Comparison of ENCODE assay signal across 7 mouse cellular contexts in the genomic region with DNA sequence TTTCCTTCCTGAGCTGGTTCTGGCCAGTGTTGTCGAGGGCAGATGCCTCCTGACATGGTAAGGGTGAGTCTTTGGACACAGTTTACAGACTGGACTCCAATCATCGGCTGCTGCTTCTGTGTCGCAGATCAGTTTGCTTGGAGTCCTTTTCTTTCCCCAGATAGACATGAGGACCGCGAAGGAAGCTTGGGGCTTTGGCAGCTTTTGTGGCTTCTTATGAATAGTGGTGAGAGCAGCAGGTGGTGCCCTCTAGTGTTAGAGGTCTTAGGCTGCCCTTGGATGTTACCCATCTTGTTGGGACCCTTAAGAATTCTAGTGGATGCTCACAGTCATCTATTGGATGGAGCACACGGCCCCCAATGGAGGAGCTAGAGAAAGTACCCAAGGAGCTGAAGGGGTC. TPM values are rescaled to one million over a fixed set of nuclear protein-coding genes. Genes with fewer than 3 reads are reported as not detected.
DNase-seq lines count a peak whose midpoint lies in the region; ATAC-seq and TF ChIP-seq lines count a peak whose summit lies in the region.

No protein-coding gene starts in this region.

- peak; percentile 40; the same call in 1 of the 2 replicates for ATAC-seq in G1E (ENCODE audit: extremely low read depth, insufficient number of reproducible peaks, low FRiP score, poor library complexity, severe bottlenecking)

- peaks cover 22% of the 10 kb centered on the region for H3K4me1 ChIP-seq in G1E (ENCODE audit: insufficient read depth, low read depth, low read length)

- H3K27me3 ChIP-seq in G1E (ENCODE audit: insufficient read depth, low read length): no peaks in the 10 kb centered on the region

- H3K9me3 ChIP-seq in G1E (replicated peaks): no peaks in the 10 kb centered on the region

- H3K4me3 ChIP-seq in G1E (ENCODE audit: low read depth, low read length): no peak overlapping the region

- H3K36me3 ChIP-seq in G1E (replicated peaks): no peaks in the 10 kb centered on the region

- intact Hi-C loops in gastrocnemius, postnatal 36 days (cut with DNase I): no loop called here

- DNase-seq in left cerebral cortex, adult 11 months (ENCODE audit: low spot score): peak; percentile 46
- no peak for DNase-seq in left cerebral cortex, adult 8-10 months (ENCODE audit: low spot score in 2 of 2)
- no peak for DNase-seq in G1E (ENCODE audit: low spot score)
- peak; percentile 35 for DNase-seq in c-Kit-positive CD71-positive TER-119-positive erythroid progenitor cells, embryonic 14.5 days (ENCODE audit: low spot score)
- DNase-seq in layer of hippocampus, adult 11-12 months (ENCODE audit: low spot score): peak; percentile 69
- DNase-seq in lung, postnatal 25 days (ENCODE audit: low spot score): peak; percentile 17
- no peak for DNase-seq in gastrocnemius, postnatal 36 days

- no peak for TF ChIP-seq CTCF in G1E (IDR thresholded peaks at IDR 0.05; ENCODE audit: low read depth, low read length)

RNA-seq across cellular contexts. Expression of a gene that starts 13.3 kb away (rescaled TPM):
- total RNA-seq in left cerebral cortex, adult 8-10 months (2022): 1 to 10 TPM; 1.2 to 3.2 (median 2.2) TPM
- total RNA-seq in G1E (2014; fragmentation: Nextera tagmentation) (3.5 and 3.7 TPM in 2 replicates), G1E (2017) (4.2 and 5.3 TPM in 2 replicates)
- 0.15 and 0.50 TPM in 2 replicates for polyA plus RNA-seq in G1E (2012)
- total RNA-seq in gastrocnemius, postnatal 36 days (2021): under 1 TPM; 0.44 to 0.59 TPM

RNA-seq across cellular contexts. Expression of a gene that starts 46.8 kb away (rescaled TPM):
- 100 to 1,000 TPM; 161 to 165 (median 162) TPM for total RNA-seq in left cerebral cortex, adult 8-10 months (2022)
- total RNA-seq in G1E (2014; fragmentation: Nextera tagmentation): 105 and 107 TPM in 2 replicates
- 153 and 158 TPM in 2 replicates for total RNA-seq in G1E (2017)
- polyA plus RNA-seq in G1E (2012): 104 and 121 TPM in 2 replicates
- total RNA-seq in gastrocnemius, postnatal 36 days (2021): 10 to 100 TPM; 54.1 to 58.0 TPM

Comparison
In these comparisons a context has a peak if more than half of its experiments do, and no peak if none do; other contexts are left out.
1. DNase-seq: peak in left cerebral cortex, adult 11 months (single experiment), c-Kit-positive CD71-positive TER-119-positive erythroid progenitor cells, embryonic 14.5 days (single experiment), layer of hippocampus, adult 11-12 months (single experiment) and lung, postnatal 25 days (single experiment); none in left cerebral cortex, adult 8-10 months (0 of 2), G1E (single experiment) and gastrocnemius, postnatal 36 days (0 of 2).